Mouse (Mus musculus) layer of hippocampus, adult 18-20 months (tissue): ENCODE measurements at regions not wholly inside any gene's neighbourhood (a gene's known extent, or its start where the extent isn't known, plus 50 kb on each side); places are given as distances from the start of the nearest gene placed in this dataset.

Source experiments
- DNase-seq, 2 experiments: peaks; one replicate each; pipeline ENCODE4 v3.0.0; 2022; ENCODE audit warnings: low spot score in 2 of 2

GRCm38 (mm10) chr16:5382228-5382884 lies 126.6 kb upstream of the Eef2kmt start:
- DNase-seq = peak in 1 of 2 experiments; percentile 50

- DNase-seq = no peak
Measured at GRCm38 (mm10) chr16:5380626-5381025, 124.8 kb upstream of the Eef2kmt start.

- no peak for DNase-seq
Measured at GRCm38 (mm10) chr16:5377001-5377400, 121.2 kb upstream of the Eef2kmt start.

- no peak for DNase-seq
Measured at GRCm38 (mm10) chr16:5374818-5375605, 119.2 kb upstream of the Eef2kmt start.

GRCm38 (mm10) chr16:5371175-5371893 lies 115.6 kb upstream of the Eef2kmt start:
- DNase-seq = no peak

GRCm38 (mm10) chr16:5370496-5370895 lies 114.7 kb upstream of the Eef2kmt start:
- DNase-seq = no peak

GRCm38 (mm10) chr16:5368897-5369558 lies 113.2 kb upstream of the Eef2kmt start:
- no peak for DNase-seq

GRCm38 (mm10) chr16:5368357-5368756 lies 112.6 kb upstream of the Eef2kmt start:
- DNase-seq = no peak

- DNase-seq = no peak
Measured at GRCm38 (mm10) chr16:5367581-5368119, 111.9 kb upstream of the Eef2kmt start.

GRCm38 (mm10) chr16:5366021-5366420 lies 110.2 kb upstream of the Eef2kmt start:
- no peak for DNase-seq

GRCm38 (mm10) chr16:5363007-5363570 lies 107.3 kb upstream of the Eef2kmt start:
- no peak for DNase-seq

- DNase-seq = no peak
Measured at GRCm38 (mm10) chr16:5359193-5359592, 103.4 kb upstream of the Eef2kmt start.

GRCm38 (mm10) chr16:5353881-5354280 lies 98.1 kb upstream of the Eef2kmt start:
- no peak for DNase-seq

- no peak for DNase-seq
Measured at GRCm38 (mm10) chr16:5351890-5352571, 96.2 kb upstream of the Eef2kmt start.

- DNase-seq = no peak
Measured at GRCm38 (mm10) chr16:5347151-5347550, 91.4 kb upstream of the Eef2kmt start.

GRCm38 (mm10) chr16:5342326-5342725 lies 86.5 kb upstream of the Eef2kmt start:
- peak in 1 of 2 experiments; percentile 35 for DNase-seq

- DNase-seq = peak; percentile 9 to 28
Measured at GRCm38 (mm10) chr16:5316271-5316670, 60.5 kb upstream of the Eef2kmt start.

GRCm38 (mm10) chr16:5313261-5313660 lies 57.5 kb upstream of the Eef2kmt start:
- no peak for DNase-seq

- DNase-seq = no peak
Measured at GRCm38 (mm10) chr16:5311456-5311855, 55.7 kb upstream of the Eef2kmt start.

GRCm38 (mm10) chr16:5310736-5311135 lies 55.0 kb upstream of the Eef2kmt start:
- DNase-seq = no peak
